Mouse (Mus musculus): ENCODE measurements at regions not wholly inside any gene's neighbourhood (a gene's known extent, or its start where the extent isn't known, plus 50 kb on each side); places are given as distances from the start of the nearest gene placed in this dataset.

DNA sequence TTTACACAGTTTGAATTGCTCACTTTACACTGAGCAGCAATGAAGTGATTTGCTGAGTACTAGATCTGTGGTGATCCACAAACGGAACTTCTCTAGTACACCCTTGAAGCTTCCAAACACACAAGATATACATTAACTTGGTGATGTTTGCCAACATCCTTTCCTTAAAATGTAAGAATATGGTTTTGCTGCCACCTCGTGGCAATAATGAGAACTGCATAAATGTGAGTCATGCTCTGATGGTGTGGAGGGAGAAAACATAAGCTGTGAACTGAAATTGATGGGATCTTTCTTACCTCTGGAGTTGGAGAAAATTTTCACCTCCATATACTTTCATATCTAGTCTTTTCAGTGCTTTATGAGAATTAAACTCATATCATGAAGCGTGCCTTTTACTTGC lies 51.6 kb downstream of the Bex3 start:
- DNase-seq (ENCODE audit: low spot score), result peak; percentile 72

GRCm38 (mm10) chrX:136365809-136366208 lies 95.8 kb downstream of the Bex3 start:
- no peak for DNase-seq (ENCODE audit: low spot score)

Measured in embryo, embryonic 10 days (tissue).